Mouse (Mus musculus): ENCODE data around the gene Triobp.
"Not testable (repeated sequence)": the region's sequence is repeated elsewhere in the genome, so short reads cannot be mapped to it uniquely, and the experiment has no call there.

Gene Triobp

DNA sequence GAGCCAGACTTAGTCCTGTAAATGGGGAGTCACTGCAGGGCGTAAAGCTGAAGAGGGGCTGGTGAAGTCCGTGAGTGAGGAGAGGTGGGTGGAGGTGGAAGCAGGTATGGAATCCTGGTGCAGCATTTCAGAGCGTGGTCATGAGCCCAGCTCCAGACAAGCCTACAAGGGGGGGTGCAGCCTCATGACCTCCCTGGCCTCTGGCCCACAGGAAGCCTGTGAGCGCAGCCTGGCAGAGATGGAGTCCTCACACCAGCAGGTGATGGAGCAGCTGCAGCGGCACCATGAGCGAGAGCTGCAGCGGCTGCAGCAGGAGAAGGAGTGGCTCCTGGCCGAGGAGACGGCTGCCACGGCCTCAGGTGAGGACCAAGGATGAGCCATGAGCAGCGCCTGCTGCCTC lies 52.1 kb downstream of the Triobp start:
- DNase-seq (ENCODE audit: low read depth, low spot score), result no peak

DNA sequence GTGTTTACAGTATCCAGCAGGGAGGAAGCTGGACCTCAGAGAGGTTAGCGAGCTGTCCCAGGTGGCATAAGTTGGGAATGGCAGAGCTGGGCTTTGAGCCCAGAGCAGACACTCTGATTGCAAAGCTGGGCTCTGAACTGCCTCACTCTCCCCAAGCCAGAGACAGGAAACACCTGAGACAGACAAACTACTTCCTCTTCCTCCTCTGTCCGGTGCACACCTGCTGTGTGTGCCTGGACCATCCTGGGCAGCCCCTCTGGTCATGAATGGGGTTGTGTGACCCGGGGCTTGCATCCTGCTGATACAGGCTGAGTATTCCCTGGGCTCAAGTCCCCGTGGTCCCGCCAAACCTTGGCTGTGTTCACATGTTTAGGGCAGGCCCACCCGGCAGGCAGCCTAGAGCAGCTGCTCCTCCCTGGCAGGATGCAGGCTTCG lies 52.9 kb downstream of the Triobp start:
- DNase-seq (ENCODE audit: low read depth, low spot score), result no peak

DNA sequence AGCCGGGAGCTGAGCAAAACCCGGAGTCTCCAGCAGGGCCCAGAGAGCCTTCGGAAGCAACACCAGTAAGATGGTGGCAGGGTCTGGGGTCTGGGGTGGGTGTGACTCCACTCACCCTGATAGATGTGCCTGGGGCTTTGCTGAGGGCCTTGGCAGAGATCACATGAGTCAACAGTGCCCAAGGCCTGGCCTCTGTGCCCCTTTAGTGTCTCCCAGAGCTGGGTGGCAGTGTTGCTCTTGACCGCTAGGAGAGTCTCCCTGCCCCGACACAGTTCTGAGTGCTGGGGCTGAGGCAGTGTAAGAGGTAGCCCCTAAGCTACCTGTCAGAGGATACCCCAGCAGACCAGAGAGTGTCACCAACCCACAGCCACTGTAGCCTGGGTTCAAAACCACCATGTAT lies 54.0 kb downstream of the Triobp start:
- DNase-seq (ENCODE audit: low read depth, low spot score), result no peak

DNA sequence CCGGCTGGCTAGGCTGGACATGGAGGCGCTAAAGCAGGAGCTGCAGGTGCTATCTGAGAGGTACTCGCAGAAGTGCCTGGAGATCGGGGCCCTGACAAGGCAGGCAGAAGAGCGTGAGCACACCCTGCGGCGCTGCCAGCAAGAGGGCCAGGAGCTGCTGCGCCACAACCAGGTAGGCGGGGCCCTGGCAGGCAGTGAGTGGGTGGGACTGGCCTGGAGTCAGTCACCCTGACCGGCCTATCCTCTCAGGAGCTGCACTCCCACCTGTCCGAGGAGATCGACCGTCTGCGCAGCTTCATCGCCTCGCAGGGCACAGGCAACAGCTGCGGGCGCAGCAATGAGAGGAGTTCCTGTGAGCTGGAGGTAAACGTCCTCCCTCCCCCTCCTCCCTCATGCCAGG lies 54.5 kb downstream of the Triobp start:
- peak; percentile 51 for DNase-seq (ENCODE audit: low read depth, low spot score)

DNA sequence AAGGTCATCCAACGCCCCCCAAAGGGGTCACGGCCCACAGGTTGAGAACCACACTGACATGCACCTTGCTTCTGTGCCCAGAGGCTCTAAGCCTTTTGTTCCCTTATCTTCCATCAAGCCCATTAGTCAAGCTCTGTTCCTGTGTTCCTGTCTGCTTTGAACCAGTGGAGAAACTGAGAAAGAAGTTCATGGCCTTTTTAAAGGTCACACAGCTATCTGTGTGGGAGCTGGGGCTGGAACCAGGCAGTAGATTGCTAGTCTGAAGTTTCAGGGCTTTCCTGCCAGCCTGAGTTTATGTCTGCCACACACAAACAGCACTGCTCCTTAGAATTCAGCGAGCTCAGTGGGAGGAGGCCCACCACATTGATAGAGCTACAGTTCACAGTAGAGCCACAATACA lies 55.6 kb downstream of the Triobp start:
- no peak for DNase-seq (ENCODE audit: low read depth, low spot score)

DNA sequence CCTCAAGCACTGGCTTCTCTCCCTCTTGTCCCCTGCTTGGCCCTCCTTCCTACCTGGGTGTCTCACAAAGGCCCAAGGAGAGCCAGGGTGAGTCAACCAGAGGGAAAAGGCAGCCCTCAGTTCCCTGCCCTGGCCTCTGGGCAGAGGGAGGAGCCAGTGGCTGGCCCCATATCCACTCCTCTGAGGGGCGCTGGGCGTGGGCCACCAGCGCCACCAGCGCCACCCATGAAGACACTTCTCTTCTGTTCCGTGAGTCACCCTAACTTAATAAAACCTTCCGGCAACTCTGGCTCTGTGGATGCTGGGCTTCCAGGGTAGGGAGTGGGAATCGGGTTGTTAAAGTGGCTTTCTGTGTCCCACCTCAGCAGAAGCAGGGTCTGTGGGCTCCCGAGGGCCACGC lies 58.1 kb downstream of the Triobp start:
- no peak for DNase-seq (ENCODE audit: low read depth, low spot score)

DNA sequence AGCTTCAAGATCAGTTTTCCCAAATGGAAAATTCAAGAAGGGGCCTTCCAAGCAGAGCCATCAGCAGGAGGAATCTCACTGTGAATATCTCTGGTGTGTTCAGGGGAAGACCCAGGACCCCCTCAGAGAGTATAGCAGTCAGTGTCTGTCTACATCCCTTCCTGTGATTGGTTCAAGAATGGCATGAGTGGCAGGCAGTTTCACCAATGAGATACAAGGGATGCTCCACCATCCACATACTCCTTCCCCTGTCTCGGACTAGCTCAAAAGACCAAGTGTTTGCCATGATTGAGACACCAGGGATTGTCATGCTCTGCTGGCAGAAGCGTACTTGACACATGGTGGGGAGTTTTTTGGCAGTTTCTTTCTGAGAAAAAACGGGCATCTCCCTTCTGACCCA lies 59.1 kb downstream of the Triobp start:
- peak; percentile 90 for DNase-seq (ENCODE audit: low read depth, low spot score)

DNA sequence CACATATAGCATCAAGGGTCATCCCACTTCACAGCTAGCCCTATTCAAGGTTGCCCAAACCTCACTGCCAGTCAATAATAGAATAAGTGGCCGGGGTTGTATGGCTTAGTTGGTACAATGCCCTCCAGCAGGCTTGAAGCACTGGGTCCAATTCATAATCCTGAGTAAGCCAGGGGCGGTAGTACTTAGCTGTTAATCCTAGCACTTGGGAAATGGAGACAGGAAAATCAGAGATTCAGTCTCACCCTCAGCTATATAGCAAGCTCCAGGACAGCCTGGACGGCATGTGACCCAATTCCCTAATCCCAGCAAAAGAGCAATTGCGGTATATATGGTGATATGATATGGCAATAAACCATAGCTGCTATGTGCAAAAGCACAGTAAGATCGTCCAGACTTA lies 59.5 kb downstream of the Triobp start:
- no peak for DNase-seq (ENCODE audit: low read depth, low spot score)

DNA sequence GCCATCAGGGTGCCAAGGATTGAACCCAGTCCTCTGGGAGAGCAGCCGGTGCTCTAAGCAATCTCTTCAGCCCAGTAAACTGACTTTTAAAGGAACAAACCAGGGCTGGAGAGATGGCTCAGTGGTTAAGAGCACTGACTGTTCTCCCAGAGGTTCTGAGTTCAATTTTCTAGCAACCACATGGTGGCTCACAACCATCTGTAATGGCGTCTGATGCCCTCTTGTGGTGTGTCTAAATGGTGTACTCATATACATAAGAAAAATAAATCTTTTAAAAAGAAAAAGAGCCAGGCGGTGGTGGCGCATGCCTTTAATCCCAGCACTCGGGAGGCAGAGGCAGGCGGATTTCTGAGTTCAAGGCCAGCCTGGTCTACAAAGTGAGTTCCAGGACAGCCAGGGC lies 60.3 kb downstream of the Triobp start:
- DNase-seq (ENCODE audit: low read depth, low spot score), result not testable (repeated sequence)

DNA sequence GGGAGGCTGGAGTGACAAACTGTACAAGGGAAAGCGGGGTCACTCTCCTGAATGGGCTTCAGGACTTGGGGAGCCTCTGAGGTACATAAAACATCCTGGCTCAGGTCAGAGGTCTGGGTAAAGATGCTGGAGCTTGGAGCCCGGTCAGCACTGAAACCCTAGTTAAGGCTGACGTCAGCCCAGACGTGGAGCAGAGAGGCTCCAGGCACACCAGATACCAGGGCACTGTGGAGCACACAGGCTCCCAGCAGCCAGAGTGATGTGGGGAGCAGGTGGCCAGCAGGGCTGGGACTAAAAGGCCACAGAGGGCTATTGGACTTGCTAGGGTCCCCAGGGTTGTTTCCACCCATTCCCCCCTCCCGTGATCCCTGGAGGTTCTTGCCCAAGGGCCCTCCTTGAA lies 62.2 kb downstream of the Triobp start:
- DNase-seq (ENCODE audit: low read depth, low spot score), result no peak

DNA sequence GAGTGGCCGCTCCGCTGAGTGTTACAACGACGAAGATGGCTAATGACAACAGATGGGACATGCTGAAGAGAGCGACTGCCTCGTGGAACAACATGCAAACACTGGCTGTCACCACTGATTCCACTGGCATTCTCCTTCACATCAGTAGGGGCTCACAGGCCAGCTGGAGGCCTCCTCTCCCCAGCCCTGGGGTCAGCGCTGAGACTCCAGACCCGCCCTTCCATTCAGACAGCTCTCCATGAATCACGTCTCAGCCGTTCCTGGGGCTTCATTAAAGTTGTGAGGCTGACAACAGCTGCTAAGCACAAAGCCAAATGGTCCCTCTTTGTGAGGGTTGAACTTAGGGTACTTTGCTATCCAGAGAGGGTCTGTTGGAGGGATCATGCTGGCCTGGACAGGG lies 64.0 kb downstream of the Triobp start:
- no peak for DNase-seq (ENCODE audit: low read depth, low spot score)

DNA sequence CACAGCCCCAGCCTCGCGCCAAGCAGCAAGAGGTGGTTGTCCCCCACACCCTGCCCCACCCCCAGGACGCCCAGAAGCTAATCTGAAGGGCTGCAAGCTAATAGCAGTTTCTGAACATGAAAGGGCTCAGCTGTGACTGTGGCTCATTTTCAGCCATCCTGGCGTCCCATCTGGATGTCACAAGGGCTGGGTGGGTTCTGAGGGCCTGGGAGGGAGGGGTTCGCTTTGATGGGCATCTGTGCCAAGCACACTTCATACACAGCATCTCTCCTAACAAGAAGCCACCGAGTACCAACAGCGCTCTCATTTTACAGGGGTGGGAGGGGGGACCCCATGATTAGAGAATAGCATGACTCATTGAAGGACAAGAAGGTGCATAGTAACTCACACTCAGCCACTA lies 65.9 kb downstream of the Triobp start:
- DNase-seq (ENCODE audit: low read depth, low spot score), result no peak

DNA sequence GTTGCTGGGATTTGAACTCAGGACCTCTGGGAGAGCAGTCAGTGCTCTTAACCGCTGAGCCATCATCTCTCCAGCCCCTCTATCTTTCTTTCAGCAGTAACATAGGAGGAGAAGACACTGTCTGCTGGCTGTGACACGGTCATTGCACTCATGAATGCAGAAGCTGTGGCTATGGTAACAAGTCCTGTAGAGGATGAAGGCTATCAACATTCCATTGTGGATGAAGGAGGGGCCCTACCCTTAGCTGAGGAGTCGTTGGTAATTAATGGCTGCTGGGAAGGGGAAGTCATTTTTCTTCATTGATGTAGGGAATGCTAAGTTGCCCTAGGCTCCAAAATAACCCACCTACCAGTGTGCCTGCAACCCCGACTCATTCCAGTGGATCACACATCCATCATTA lies 70.7 kb downstream of the Triobp start:
- DNase-seq (ENCODE audit: low read depth, low spot score), result peak; percentile 37

DNA sequence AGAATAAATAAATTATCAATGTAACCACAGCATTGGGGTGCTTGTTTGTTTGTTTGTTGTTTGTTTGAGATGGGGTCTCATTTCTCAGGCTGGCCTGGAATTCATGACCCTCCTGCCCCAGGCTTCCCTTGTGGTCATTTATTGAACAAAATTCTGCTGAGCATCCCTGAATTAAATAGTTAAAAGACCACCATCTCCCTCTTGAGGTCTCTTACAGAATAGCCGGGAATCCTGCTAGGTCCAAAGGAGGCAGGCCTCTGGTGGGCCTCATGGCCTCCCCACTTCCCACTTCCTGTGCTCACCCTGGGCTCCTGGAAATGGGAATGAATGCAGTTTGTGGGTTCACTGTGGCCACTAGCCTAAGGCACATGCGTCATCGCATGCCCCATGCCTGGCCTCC lies 71.4 kb downstream of the Triobp start:
- DNase-seq (ENCODE audit: low read depth, low spot score), result peak; percentile 45

DNA sequence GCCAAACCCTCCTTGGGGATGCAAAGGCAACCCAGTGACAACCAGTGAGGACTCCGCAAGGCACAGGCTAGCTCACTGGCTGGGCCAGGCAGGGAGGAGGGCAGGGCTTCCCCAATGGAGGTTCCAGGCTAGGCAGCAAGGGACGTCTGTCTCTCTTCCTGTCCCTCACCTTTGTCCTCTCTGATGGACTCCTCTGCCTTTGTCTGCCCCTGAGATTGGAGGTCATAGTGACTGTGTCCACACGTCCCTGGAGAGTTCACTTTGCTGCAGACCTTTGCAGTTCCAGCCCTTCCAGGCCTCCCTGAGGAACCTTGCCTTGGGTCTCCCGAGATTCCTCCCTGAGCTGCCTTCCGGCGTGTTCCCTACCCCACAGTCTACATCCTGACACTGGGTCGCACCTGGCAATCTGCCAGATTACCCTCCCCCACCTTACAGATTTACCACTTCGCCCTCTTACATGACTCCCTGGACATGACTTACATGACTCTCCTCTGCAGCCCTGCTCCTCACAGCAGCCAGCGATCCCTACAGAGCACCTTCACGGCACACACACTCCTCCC lies 75.2 kb downstream of the Triobp start:
- DNase-seq (ENCODE audit: low read depth, low spot score), result no peak

DNA sequence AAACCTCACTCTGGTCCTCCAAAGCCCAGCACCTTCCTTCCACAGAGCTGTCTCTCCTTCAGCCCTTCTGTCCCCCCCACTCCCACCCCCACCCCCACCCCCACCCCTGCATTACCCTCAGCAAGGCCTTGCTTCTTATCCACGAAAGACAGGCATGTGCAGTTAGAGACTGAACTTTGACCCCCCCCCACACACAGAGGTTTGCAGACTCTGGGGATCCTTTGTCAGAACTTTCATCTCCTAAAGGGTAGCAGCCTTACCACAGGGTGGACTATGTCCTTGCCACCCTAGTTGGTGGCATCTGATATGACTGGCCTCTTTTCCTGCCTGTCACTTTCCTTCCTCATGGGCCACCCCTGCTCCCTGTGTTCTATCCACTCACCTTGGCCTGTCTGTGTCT lies 75.8 kb downstream of the Triobp start:
- DNase-seq (ENCODE audit: low read depth, low spot score), result no peak

DNA sequence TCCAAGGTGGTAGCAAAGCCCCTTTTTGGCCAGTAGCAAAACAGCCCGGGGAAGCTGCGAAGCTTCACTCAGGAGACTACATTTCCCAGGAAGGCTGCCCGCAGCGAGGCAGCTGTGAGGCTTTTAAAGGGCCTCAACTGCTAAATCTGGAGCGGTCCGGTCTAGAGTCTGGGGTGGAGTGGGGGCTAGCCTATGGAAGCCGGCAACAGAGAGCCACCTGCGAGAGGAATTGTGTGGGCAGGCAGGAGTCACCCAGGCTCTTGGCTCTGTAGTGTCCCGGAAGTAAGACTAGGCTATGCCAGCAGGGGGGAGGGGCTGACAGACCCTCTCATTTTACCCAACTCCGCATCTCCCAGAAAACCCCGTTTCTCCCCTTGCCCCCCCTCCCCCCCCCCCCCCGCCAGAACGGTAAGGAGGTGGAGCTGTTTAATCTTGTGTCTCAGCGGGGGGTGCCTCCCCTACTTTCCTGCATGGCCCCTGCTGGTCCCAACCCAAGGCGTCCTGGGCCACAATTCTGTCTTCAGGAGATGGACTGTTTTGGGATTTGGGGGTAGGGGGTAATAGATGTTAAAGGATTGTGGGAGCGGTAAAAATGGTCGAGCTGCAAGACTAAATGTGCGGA lies 78.3 kb downstream of the Triobp start:
- peak; percentile 47 for DNase-seq (ENCODE audit: low read depth, low spot score)

DNA sequence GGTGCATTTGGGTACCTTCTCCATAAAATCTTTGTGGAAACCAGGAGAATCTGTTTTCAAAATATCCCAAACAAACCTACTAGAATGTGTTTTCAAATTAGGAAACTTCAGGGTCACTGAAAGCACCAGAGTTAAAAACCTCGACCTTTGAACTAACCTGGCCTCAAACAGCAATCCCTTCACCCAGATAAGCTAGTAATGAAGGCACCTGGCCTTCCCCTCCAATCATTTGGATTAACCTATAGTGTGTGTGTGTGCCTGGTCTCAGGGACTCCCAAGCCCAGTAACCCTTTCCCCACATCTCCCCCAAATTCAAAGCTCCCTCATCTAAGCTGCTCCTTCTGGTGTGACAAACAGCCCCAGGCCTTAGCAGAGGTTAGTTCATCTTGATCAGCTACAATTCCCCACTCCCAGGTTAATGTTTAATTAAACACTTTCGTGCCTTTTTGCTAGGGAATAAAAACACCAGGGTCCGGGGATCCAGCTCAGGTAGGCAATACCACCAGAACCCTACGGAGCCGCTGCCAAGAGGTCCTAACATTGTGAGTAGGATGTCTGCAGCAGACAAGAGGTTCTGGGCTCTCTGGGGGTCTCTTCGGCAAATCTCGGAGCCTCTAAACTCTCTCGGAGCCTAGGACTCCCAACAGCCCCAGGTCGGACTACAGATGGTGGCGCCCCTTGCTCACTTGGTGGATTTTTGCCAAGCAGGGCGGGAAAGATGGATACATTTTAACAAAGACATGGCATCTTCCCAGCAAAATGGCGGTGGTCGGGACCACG lies 79.2 kb downstream of the Triobp start:
- no peak for DNase-seq (ENCODE audit: low read depth, low spot score)

DNA sequence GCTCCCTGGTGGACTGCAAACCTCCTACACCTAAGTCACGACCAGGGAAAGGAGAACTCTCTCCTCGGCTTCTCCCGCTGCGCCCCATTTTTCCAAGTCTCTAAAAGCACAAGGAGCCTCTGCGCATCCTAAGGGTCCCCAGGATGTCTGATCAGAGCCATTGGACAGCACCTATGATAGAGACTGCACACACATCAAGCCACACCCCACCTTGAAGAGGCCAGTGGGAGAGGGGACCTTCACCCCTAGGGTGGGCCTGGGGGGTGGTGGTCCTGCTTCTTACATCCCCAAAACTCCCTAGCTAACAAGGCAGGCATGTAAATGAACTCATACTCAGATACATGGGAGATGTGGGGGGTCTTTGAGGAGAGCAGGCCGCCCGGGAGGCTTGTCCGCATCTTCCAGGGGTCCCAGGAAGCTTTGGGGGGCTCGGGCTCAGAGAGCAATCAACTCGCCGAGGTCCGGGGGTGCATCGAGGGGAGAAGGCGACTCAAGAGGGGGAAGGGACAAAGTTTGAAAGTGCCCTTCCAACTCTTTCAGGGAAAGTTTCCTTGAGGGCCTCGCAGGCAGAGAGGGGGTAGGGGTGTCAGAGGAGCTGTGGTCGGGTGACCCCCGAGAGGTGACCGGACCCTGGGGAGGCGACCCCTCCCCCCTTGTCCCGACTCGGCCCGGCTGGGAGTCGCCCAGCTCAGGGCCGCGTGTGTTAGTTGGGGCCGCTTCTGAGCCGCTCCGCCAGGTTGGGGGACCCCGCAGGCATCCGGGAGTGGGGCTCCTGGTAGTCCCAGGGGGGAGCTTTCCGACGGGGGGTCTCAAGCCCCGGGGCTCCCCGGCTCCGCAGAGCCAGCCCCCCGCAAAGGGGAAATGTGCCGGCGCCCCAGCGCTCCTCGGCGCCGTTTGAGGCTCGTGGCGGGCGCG lies 80.0 kb downstream of the Triobp start:
- DNase-seq (ENCODE audit: low read depth, low spot score), result no peak

DNA sequence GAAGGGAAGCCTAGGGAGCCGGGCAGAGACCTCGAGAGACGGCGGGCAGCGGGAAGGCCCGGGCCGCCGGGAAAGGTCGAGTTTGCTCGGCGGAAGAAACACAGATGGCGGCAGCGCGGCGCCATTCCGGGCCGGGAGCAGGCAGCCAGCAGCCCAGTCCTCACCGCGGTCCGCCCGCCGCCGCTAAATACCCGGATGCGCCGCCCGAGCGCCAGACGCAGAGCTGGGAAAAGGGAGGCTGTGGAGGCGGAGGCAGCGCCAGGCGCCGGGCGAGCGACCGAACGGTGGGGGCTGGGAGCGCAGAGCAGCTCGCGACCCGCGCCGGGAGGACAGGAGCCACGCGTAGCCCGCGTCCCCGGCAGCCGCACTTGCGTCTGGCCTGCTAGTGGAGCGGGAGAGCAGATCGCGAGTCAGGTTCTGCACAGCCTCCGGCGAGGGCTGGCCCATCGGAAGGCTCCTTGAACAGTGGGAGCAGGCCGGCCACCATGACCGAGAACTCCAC lies 80.8 kb downstream of the Triobp start, which contains the start of gene H1f0:
Gene H1f0 (plus strand): TSS at position 214 of the 502 bp plus-strand sequence.
- peak; percentile 87 for DNase-seq (ENCODE audit: low read depth, low spot score)

DNA sequence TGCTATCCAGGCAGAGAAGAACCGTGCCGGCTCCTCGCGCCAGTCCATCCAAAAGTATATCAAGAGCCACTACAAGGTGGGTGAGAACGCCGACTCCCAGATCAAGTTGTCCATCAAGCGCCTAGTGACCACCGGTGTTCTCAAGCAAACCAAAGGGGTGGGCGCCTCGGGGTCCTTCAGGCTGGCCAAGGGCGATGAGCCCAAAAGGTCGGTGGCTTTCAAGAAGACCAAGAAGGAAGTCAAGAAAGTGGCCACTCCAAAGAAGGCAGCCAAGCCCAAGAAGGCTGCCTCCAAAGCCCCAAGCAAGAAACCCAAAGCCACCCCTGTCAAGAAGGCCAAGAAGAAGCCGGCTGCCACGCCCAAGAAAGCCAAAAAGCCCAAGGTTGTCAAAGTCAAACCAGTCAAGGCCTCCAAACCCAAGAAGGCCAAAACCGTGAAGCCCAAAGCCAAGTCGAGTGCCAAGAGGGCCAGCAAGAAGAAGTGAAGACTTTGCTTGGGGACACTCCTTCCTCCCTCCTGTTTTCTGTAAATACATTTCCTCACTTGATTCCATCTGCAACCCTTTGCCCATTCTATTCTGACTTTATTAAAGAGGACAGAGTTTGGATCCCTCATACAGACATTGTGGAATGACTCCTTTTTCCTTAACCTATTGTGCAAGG lies 81.4 kb downstream of the Triobp start:
- DNase-seq (ENCODE audit: low read depth, low spot score), result no peak

All from R1 (cell line).